Mouse (Mus musculus): Measurements from ENCODE around the gene C130074G19Rik. TPM values are rescaled to one million over a fixed set of nuclear protein-coding genes. Genes with fewer than 3 reads are reported as not detected.

The C130074G19Rik gene
- polyA plus RNA-seq, 1 experiment from 2014 or later, result 2.0 TPM

- no peak overlapping the region for H3K9ac ChIP-seq (ENCODE audit: low read depth, low read length)
- 68% methylated on average over 3 of the region's 3 CpGs for WGBS
- H3K27me3 ChIP-seq (replicated peaks; ENCODE audit: control insufficient read depth, insufficient read depth, low read length), result no peaks in the 10 kb centered on the region
- H3K36me3 ChIP-seq (ENCODE audit: control insufficient read depth, insufficient read depth, low read length), result no peaks in the 10 kb centered on the region
- no peak for ATAC-seq
- H3K4me3 ChIP-seq (ENCODE audit: low read length), result no peak overlapping the region
- H3K9me3 ChIP-seq (ENCODE audit: control insufficient read depth, low read length), result no peaks in the 10 kb centered on the region
- no peak overlapping the region for H3K4me2 ChIP-seq (ENCODE audit: low read depth, low read length)
- no peak overlapping the region for H3K27ac ChIP-seq (ENCODE audit: low read length)
- H3K4me1 ChIP-seq (ENCODE audit: control insufficient read depth, insufficient read depth, low read length), result peaks cover 26% of the 10 kb centered on the region
Measured at GRCm38 (mm10) chr1:184867640-184868120, 15.3 kb downstream of the C130074G19Rik start.

- no peak overlapping the region for H3K4me3 ChIP-seq (ENCODE audit: low read length)
- H3K4me2 ChIP-seq (ENCODE audit: low read depth, low read length), result no peak overlapping the region
- H3K9ac ChIP-seq (ENCODE audit: low read depth, low read length), result no peak overlapping the region
- peak overlapping the region; percentile 65 for H3K27ac ChIP-seq (ENCODE audit: low read length)
- H3K9me3 ChIP-seq (ENCODE audit: control insufficient read depth, low read length), result no peaks in the 10 kb centered on the region
- H3K36me3 ChIP-seq (ENCODE audit: control insufficient read depth, insufficient read depth, low read length), result no peaks in the 10 kb centered on the region
- ATAC-seq, result peak; percentile 30; the same call in 1 of the 2 replicates
- WGBS, result 37% methylated on average over 7 of the region's 7 CpGs
- H3K4me1 ChIP-seq (ENCODE audit: control insufficient read depth, insufficient read depth, low read length), result peaks cover 15% of the 10 kb centered on the region
- no peaks in the 10 kb centered on the region for H3K27me3 ChIP-seq (replicated peaks; ENCODE audit: control insufficient read depth, insufficient read depth, low read length)
Measured at GRCm38 (mm10) chr1:184864381-184864801, 18.6 kb downstream of the C130074G19Rik start.

GRCm38 (mm10) chr1:184862636-184863035, 20.4 kb downstream of the C130074G19Rik start:
- Histone ChIP-seq H3K4me1 (ENCODE audit: control insufficient read depth, insufficient read depth, low read length) (peaks cover 15% of the 10 kb centered on the region), H3K36me3 (ENCODE audit: control insufficient read depth, insufficient read depth, low read length) (no peaks in the 10 kb centered on the region), H3K4me2 (ENCODE audit: low read depth, low read length) (no peak overlapping the region), H3K9me3 (ENCODE audit: control insufficient read depth, low read length) (no peaks in the 10 kb centered on the region), H3K4me3 (ENCODE audit: low read length) (no peak overlapping the region), H3K27me3 (replicated peaks; ENCODE audit: control insufficient read depth, insufficient read depth, low read length) (no peaks in the 10 kb centered on the region), H3K9ac (ENCODE audit: low read depth, low read length) (no peak overlapping the region), H3K27ac (ENCODE audit: low read length) (no peak overlapping the region)
- WGBS, result 87% methylated on average over 6 of the region's 6 CpGs
- no peak for ATAC-seq

GRCm38 (mm10) chr1:184861551-184861950, 21.5 kb downstream of the C130074G19Rik start:
- peak; percentile 85 for ATAC-seq
- Histone ChIP-seq H3K9me3 (ENCODE audit: control insufficient read depth, low read length) (no peaks in the 10 kb centered on the region), H3K4me1 (ENCODE audit: control insufficient read depth, insufficient read depth, low read length) (peaks cover 15% of the 10 kb centered on the region), H3K27ac (ENCODE audit: low read length) (peak overlapping the region; percentile 65; the same call in 1 of the 2 replicates), H3K9ac (ENCODE audit: low read depth, low read length) (no peak overlapping the region), H3K36me3 (ENCODE audit: control insufficient read depth, insufficient read depth, low read length) (no peaks in the 10 kb centered on the region), H3K4me3 (ENCODE audit: low read length) (no peak overlapping the region), H3K27me3 (replicated peaks; ENCODE audit: control insufficient read depth, insufficient read depth, low read length) (no peaks in the 10 kb centered on the region), H3K4me2 (ENCODE audit: low read depth, low read length) (no peak overlapping the region)
- 61% methylated on average over 2 of the region's 2 CpGs for WGBS

- Histone ChIP-seq H3K9me3 (ENCODE audit: control insufficient read depth, low read length) (no peaks in the 10 kb centered on the region), H3K36me3 (ENCODE audit: control insufficient read depth, insufficient read depth, low read length) (no peaks in the 10 kb centered on the region), H3K27me3 (replicated peaks; ENCODE audit: control insufficient read depth, insufficient read depth, low read length) (no peaks in the 10 kb centered on the region), H3K4me3 (ENCODE audit: low read length) (no peak overlapping the region), H3K9ac (ENCODE audit: low read depth, low read length) (no peak overlapping the region), H3K4me2 (ENCODE audit: low read depth, low read length) (no peak overlapping the region), H3K4me1 (ENCODE audit: control insufficient read depth, insufficient read depth, low read length) (peaks cover 15% of the 10 kb centered on the region), H3K27ac (ENCODE audit: low read length) (peak overlapping the region; percentile 26; the same call in 1 of the 2 replicates)
- WGBS, result 46% methylated on average over 3 of the region's 3 CpGs
- no peak for ATAC-seq
Measured at GRCm38 (mm10) chr1:184860276-184860675, 22.7 kb downstream of the C130074G19Rik start.

- Histone ChIP-seq H3K36me3 (ENCODE audit: control insufficient read depth, insufficient read depth, low read length) (no peaks in the 10 kb centered on the region), H3K4me2 (ENCODE audit: low read depth, low read length) (no peak overlapping the region), H3K27ac (ENCODE audit: low read length) (no peak overlapping the region), H3K4me1 (ENCODE audit: control insufficient read depth, insufficient read depth, low read length) (peaks cover 13% of the 10 kb centered on the region), H3K9me3 (ENCODE audit: control insufficient read depth, low read length) (no peaks in the 10 kb centered on the region), H3K9ac (ENCODE audit: low read depth, low read length) (no peak overlapping the region), H3K4me3 (ENCODE audit: low read length) (no peak overlapping the region), H3K27me3 (replicated peaks; ENCODE audit: control insufficient read depth, insufficient read depth, low read length) (no peaks in the 10 kb centered on the region)
- ATAC-seq, result peak; percentile 26
- WGBS, result 65% methylated on average over 1 of the region's 1 CpGs
Measured at GRCm38 (mm10) chr1:184858253-184858652, 24.8 kb downstream of the C130074G19Rik start.

GRCm38 (mm10) chr1:184857216-184857615, 25.8 kb downstream of the C130074G19Rik start:
- H3K4me2 ChIP-seq (ENCODE audit: low read depth, low read length), result no peak overlapping the region
- no peaks in the 10 kb centered on the region for H3K27me3 ChIP-seq (replicated peaks; ENCODE audit: control insufficient read depth, insufficient read depth, low read length)
- ATAC-seq, result no peak
- no peak overlapping the region for H3K9ac ChIP-seq (ENCODE audit: low read depth, low read length)
- no peak overlapping the region for H3K27ac ChIP-seq (ENCODE audit: low read length)
- no peaks in the 10 kb centered on the region for H3K9me3 ChIP-seq (ENCODE audit: control insufficient read depth, low read length)
- no peak overlapping the region for H3K4me3 ChIP-seq (ENCODE audit: low read length)
- WGBS, result 85% methylated on average over 9 of the region's 9 CpGs
- no peaks in the 10 kb centered on the region for H3K36me3 ChIP-seq (ENCODE audit: control insufficient read depth, insufficient read depth, low read length)
- H3K4me1 ChIP-seq (ENCODE audit: control insufficient read depth, insufficient read depth, low read length), result peaks cover 19% of the 10 kb centered on the region

- no peaks in the 10 kb centered on the region for H3K27me3 ChIP-seq (replicated peaks; ENCODE audit: control insufficient read depth, insufficient read depth, low read length)
- peaks cover 24% of the 10 kb centered on the region for H3K4me1 ChIP-seq (ENCODE audit: control insufficient read depth, insufficient read depth, low read length)
- no peak overlapping the region for H3K4me3 ChIP-seq (ENCODE audit: low read length)
- no peaks in the 10 kb centered on the region for H3K36me3 ChIP-seq (ENCODE audit: control insufficient read depth, insufficient read depth, low read length)
- no peak overlapping the region for H3K4me2 ChIP-seq (ENCODE audit: low read depth, low read length)
- peak overlapping the region; percentile 48; the same call in 1 of the 2 replicates for H3K9ac ChIP-seq (ENCODE audit: low read depth, low read length)
- WGBS, result 61% methylated on average over 3 of the region's 3 CpGs
- H3K9me3 ChIP-seq (ENCODE audit: control insufficient read depth, low read length), result no peaks in the 10 kb centered on the region
- ATAC-seq, result no peak
- H3K27ac ChIP-seq (ENCODE audit: low read length), result peak overlapping the region; percentile 68
Measured at GRCm38 (mm10) chr1:184853922-184854321, 29.1 kb downstream of the C130074G19Rik start.

- peak overlapping the region; percentile 68 for H3K27ac ChIP-seq (ENCODE audit: low read length)
- H3K9ac ChIP-seq (ENCODE audit: low read depth, low read length), result peak overlapping the region; percentile 48
- H3K9me3 ChIP-seq (ENCODE audit: control insufficient read depth, low read length), result no peaks in the 10 kb centered on the region
- no peaks in the 10 kb centered on the region for H3K36me3 ChIP-seq (ENCODE audit: control insufficient read depth, insufficient read depth, low read length)
- H3K4me2 ChIP-seq (ENCODE audit: low read depth, low read length), result peak overlapping the region; percentile 23; the same call in 1 of the 2 replicates
- H3K27me3 ChIP-seq (replicated peaks; ENCODE audit: control insufficient read depth, insufficient read depth, low read length), result no peaks in the 10 kb centered on the region
- peak overlapping the region; percentile 10 for H3K4me3 ChIP-seq (ENCODE audit: low read length)
- H3K4me1 ChIP-seq (ENCODE audit: control insufficient read depth, insufficient read depth, low read length), result peaks cover 24% of the 10 kb centered on the region
- 26% methylated on average over 5 of the region's 5 CpGs for WGBS
- ATAC-seq, result peak; percentile 47
Measured at GRCm38 (mm10) chr1:184853339-184853738, 29.7 kb downstream of the C130074G19Rik start.
